In the genomic region with DNA sequence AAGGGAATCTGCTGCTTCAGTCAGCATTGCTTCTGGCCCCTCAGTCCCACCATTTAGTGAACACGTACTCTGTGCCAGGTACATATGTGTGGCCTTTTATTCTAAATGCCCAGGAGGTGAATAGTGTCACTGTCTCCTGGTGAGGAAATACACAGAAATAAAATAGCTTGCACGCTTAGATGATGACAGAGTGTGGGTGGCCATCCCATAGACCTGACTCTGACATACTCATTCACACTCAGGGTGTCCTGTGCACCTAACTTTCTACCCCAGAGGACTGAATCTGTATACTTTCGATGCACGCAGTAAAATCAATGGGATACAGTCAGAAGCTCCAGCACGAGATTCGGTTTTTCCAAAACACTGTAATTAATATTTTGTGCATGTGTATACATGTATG, we compare ENCODE assay signal across 16 mouse cellular contexts.
"Had no signal": no experiment of that assay in that cellular context is flagged by ENCODE, and none has a peak within 500 bp of the region (broad histone marks: within the 10 kb centered on the region; RNA-seq: fewer than 3 reads in every experiment).

No protein-coding gene starts in this region.

- H3K4me3 ChIP-seq: neural tube, embryonic 13.5 days; neural tube, embryonic 15.5 days; stomach, embryonic 15.5 days had no signal

- DNase-seq: retina, postnatal 1 day; right cerebral cortex, adult 18-20 months; right cerebral cortex, postnatal 14 days; right cerebral cortex, postnatal 25 days; right cerebral cortex, postnatal 4 days; spleen, adult 18-20 months; thymus, adult 18-20 months; thymus, adult 2 months; thymus, postnatal 14 days; thymus, postnatal 25 days; thymus, postnatal 36 days; thymus, postnatal 4 days had no signal

- H3K27me3 ChIP-seq: neural tube, embryonic 13.5 days; neural tube, embryonic 15.5 days; stomach, embryonic 15.5 days had no signal

- H3K4me1 ChIP-seq: neural tube, embryonic 13.5 days; neural tube, embryonic 15.5 days; stomach, embryonic 15.5 days had no signal

- H3K36me3 ChIP-seq: neural tube, embryonic 13.5 days; neural tube, embryonic 15.5 days; stomach, embryonic 15.5 days had no signal

- H3K4me2 ChIP-seq: neural tube, embryonic 13.5 days; neural tube, embryonic 15.5 days; stomach, embryonic 15.5 days had no signal

- H3K9ac ChIP-seq: neural tube, embryonic 13.5 days; neural tube, embryonic 15.5 days; stomach, embryonic 15.5 days had no signal

- H3K27ac ChIP-seq: neural tube, embryonic 13.5 days; neural tube, embryonic 15.5 days; stomach, embryonic 15.5 days; stomach, postnatal 0 days had no signal

- H3K9me3 ChIP-seq: neural tube, embryonic 13.5 days; neural tube, embryonic 15.5 days; stomach, embryonic 15.5 days had no signal
